Mouse (Mus musculus) hindbrain, embryonic 14.5 days (tissue): Measurements from ENCODE around the gene Kmt2e. TPM values are rescaled to one million over a fixed set of nuclear protein-coding genes. Genes with fewer than 3 reads are reported as not detected.

ENCODE experiments used
- ATAC-seq: fragments of 200-750 bp; cut with Nextera tagmentation; 2 replicates; pipeline ENCODE4 v1.8.0; 2017; ENCODE audit warnings: moderate number of reproducible peaks, mild to moderate bottlenecking, moderate TSS enrichment, moderate library complexity; ENCODE audit not compliant: low FRiP score
- DNase-seq: peaks from one replicate; pipeline ENCODE4 v3.0.0-alpha.2; 2015; ENCODE audit warnings: low spot score
- H3K27ac ChIP-seq: fragments of 300-500 bp; sonication (generic); 2 replicates; pipeline ENCODE4 v1.5.1; 2014; ENCODE audit warnings: mild to moderate bottlenecking, moderate library complexity
- H3K27me3 ChIP-seq: fragments of 300-500 bp; sonication (generic); 2 replicates; pipeline ENCODE4 v1.6.1; 2014; ENCODE audit warnings: mild to moderate bottlenecking, low read length, mixed read lengths; ENCODE audit not compliant: control insufficient read depth, insufficient read depth
- H3K36me3 ChIP-seq: fragments of 300-500 bp; sonication (generic); replicated peaks from 2 replicates; pipeline ENCODE4 v1.6.1; 2014; ENCODE audit not compliant: control insufficient read depth, insufficient read depth
- H3K4me1 ChIP-seq: fragments of 300-500 bp; sonication (generic); replicated peaks from 2 replicates; pipeline ENCODE4 v1.6.1; 2014; ENCODE audit warnings: antibody characterized with exemption, low read length, mixed read lengths; ENCODE audit not compliant: control insufficient read depth, insufficient read depth
- H3K4me2 ChIP-seq: fragments of 300-500 bp; sonication (generic); replicated peaks from 2 replicates; pipeline ENCODE4 v1.6.1; 2014; ENCODE audit warnings: mild to moderate bottlenecking, moderate library complexity
- H3K4me3 ChIP-seq: fragments of 300-500 bp; sonication (generic); replicated peaks from 2 replicates; pipeline ENCODE4 v1.5.1; 2014; ENCODE audit warnings: mild to moderate bottlenecking, low read length
- H3K9ac ChIP-seq: fragments of 300-500 bp; sonication (generic); 2 replicates; pipeline ENCODE4 v1.6.1; 2014
- H3K9me3 ChIP-seq: fragments of 300-500 bp; sonication (generic); 2 replicates; pipeline ENCODE4 v1.6.1; 2016; ENCODE audit warnings: low read length; ENCODE audit not compliant: control insufficient read depth
- WGBS: fragments of 180-500 bp; shearing (Covaris S2); extraction: QIAGEN DNeasy Blood & Tissue Kit; methylation state at CpG from one replicate; pipeline ENCODE4 v1.1.7; 2014; 5-methylcytosine and 5-hydroxymethylcytosine counted together
- polyA plus RNA-seq: library from polyadenylated mRNA; unstranded; fragments of >200 nt; fragmentation: Nextera tagmentation; extraction: Ambion mirVana; gene quantifications from 2 replicates; pipeline ENCODE4 v1.2.1, GENCODE M21; 2014

Kmt2e gene
- polyA plus RNA-seq, 1 experiment from 2014 or later: 128 TPM

DNA sequence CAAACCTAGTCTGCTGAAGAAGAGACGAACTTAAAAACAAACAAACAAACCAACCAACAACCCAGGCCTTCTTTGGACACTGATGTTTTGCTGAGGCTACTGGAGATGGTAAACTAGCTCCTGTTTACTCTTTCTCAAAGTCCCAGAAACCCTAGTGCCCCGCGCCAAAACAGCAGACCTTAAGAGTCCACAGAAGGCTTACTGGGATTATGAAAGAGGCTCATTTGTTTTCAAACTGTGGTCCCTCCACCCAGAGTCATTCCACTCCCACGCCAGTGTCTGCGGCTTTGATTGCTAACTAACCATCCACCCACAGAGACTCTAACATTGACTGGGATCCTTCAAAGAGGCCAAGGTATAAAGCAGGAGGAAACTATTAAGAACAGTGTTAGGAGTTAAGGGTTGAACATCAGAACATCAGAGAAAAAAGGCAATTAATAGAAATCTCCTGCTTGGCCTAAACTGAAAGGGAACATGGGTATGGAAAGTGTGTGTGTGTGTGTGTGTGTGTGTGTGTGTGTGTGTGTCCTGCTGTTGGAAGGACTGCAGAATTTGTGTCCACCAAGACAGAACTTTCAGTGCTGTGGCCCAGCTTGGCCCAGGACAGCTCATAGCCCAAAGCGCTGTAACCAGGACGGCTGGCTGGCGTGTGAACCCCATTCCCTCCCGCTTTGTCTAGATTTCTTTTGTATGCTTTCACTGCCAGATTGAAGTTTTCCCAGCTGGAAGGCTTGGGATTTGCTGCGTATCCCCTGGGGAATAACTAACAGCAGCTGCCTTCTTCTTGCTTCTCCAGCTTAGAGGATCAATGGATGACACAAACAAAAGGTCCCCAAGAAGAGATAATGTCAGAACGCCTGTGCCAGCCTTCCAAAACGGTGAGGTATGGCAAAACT, 20.4 kb upstream of the Kmt2e start:
- WGBS: 20% methylated on average over 12 of the region's 12 CpGs

DNA sequence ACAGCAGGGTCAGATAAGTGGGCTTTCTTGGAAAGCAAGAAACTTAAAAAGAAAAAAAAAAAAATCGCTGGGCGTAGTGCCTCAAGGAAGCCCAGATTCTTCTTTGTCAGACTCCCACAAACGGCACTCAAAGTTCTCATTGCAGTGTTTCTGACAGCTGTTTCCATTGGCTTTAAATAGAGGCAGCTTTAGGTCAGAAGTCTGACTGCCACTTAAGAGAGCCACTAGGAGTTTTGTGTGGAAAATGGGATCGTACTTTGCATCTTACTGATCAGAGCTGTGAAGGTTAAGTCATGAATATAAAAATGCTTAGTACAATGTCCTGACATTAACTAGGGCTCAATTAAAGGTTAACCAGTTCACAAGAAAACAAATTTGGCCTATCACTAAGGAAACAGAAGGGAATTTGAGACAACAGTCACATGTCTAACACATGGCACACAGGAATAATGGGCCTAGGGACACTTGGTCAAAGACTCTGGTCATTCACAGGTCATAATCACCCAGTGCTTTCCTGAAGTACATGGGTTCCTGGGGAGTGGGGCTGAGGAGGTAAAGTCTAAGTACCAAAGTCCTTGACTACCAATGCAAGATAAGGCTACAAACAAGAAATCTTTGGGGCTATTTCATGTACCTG, 19.6 kb upstream of the Kmt2e start:
- H3K9ac ChIP-seq: no peak overlapping the region
- ATAC-seq (no peak), DNase-seq (no peak)
- H3K4me1 ChIP-seq: peaks cover 61% of the 10 kb centered on the region
- H3K27ac ChIP-seq: peak overlapping the region; percentile 71
- peak overlapping the region; percentile 16; the same call in 1 of the 2 replicates for H3K4me2 ChIP-seq
- no peak overlapping the region for H3K4me3 ChIP-seq
- no peaks in the 10 kb centered on the region for H3K9me3 ChIP-seq
- 12% methylated on average over 4 of the region's 4 CpGs for WGBS
- H3K36me3 ChIP-seq: peaks cover 17% of the 10 kb centered on the region
- no peaks in the 10 kb centered on the region for H3K27me3 ChIP-seq

More for the DNA sequence above, 20.4 kb upstream of the Kmt2e start:
- Histone ChIP-seq H3K4me2 (peak overlapping the region; percentile 16; the same call in 1 of the 2 replicates), H3K27me3 (no peaks in the 10 kb centered on the region), H3K9me3 (no peaks in the 10 kb centered on the region), H3K9ac (no peak overlapping the region), H3K27ac (peak overlapping the region; percentile 71), H3K4me1 (peaks cover 54% of the 10 kb centered on the region), H3K36me3 (peaks cover 19% of the 10 kb centered on the region), H3K4me3 (no peak overlapping the region)
- DNase-seq: no peak
- peak; percentile 32; the same call in 1 of the 2 replicates for ATAC-seq

DNA sequence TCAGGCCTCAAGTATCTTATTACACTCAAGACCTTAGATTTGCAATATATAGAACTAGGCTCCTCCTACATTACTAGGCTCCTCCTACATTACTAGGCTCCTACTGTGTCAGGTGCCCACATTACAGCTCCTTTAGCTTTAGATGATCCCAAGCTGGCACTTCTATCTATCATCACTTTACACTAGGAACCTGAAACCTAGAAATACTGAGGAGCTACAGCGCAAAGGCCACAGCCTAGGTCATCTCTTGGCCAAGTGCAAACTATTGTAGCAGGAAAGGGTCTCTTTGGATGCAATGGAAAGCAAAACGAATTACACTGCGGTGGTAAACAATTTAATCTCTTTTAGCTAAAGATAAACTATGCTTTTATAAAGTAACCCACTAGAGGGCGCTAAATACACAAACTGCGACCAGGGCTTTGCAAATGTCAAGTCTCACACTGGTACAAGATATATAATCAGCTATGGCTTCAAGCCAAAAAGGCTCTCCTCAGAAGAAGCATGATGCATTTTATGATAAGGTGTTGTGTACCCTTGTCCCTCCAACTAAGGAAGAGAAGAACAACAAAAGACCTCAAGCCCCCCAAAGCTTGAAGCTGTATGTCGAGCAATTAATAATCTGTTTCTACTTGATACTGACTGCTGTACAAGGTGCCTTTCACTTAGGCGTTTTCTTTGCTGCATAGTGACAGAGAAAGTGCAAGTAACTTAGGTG, 18.5 kb upstream of the Kmt2e start:
- WGBS: 27% methylated on average over 7 of the region's 7 CpGs
- H3K9ac ChIP-seq: 0 out of 2 replicates have a peak overlapping the region, but pooled peaks have one; percentile 16
- H3K36me3 ChIP-seq: peaks cover 14% of the 10 kb centered on the region
- H3K4me2 ChIP-seq: peak overlapping the region; percentile 26
- DNase-seq (peak; percentile 87), ATAC-seq (0 out of 2 replicates have a peak, but pooled peaks have one; percentile 8)
- H3K9me3 ChIP-seq: no peaks in the 10 kb centered on the region
- H3K27ac ChIP-seq: peak overlapping the region; percentile 49; the same call in 1 of the 2 replicates
- no peaks in the 10 kb centered on the region for H3K27me3 ChIP-seq
- no peak overlapping the region for H3K4me3 ChIP-seq
- H3K4me1 ChIP-seq: peaks cover 71% of the 10 kb centered on the region

DNA sequence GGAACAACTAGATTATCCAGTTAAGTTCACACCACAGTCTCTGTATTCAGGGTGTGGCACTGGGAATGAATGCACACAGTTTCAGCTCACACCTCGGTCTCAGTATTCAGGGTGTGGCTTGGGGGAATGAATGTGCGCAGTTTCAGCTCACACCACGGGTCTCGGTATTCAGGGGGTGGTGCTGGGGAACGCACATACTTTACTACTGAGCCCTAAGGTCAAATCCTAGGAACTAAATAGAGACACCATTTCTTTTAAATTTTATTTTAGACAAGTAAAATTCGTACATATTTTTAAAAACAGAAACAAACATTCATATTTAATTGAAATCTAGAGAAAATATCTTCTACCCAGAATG, 18.0 kb upstream of the Kmt2e start:
- H3K36me3 ChIP-seq: peaks cover 13% of the 10 kb centered on the region
- H3K4me1 ChIP-seq: peaks cover 71% of the 10 kb centered on the region
- DNase-seq: no peak
- no peak overlapping the region for H3K4me3 ChIP-seq
- no peaks in the 10 kb centered on the region for H3K27me3 ChIP-seq
- no peak for ATAC-seq
- 36% methylated on average over 6 of the region's 6 CpGs for WGBS
- H3K9me3 ChIP-seq: no peaks in the 10 kb centered on the region
- peak overlapping the region; percentile 26 for H3K4me2 ChIP-seq
- H3K9ac ChIP-seq: 0 out of 2 replicates have a peak overlapping the region, but pooled peaks have one; percentile 16
- peak overlapping the region; percentile 49; the same call in 1 of the 2 replicates for H3K27ac ChIP-seq

DNA sequence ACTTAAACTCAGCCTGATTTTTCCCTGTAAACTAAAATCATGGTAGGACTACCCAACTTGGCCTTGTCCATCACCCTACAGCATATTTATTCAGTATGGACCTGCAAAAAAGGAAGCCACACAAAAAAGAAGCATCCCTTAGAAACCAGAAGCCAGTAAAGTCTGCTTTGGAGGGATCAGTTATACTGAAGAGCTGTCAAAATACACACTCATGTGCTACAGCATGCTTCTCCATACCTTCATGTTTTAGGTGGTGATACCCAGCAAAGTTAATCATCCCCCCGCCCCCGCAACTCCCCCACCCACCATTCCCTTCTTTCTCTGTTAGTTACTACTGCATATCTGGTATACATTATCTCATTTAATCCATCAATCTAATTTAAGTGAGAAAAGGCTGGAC, 16.5 kb upstream of the Kmt2e start:
- peak overlapping the region; percentile 73 for H3K9ac ChIP-seq
- DNase-seq: no peak
- H3K4me1 ChIP-seq: peaks cover 66% of the 10 kb centered on the region
- peaks cover 3% of the 10 kb centered on the region; the same call in 1 of the 2 replicates for H3K36me3 ChIP-seq
- ATAC-seq: no peak
- WGBS: 62% methylated on average over 2 of the region's 2 CpGs
- no peaks in the 10 kb centered on the region for H3K27me3 ChIP-seq
- peak overlapping the region; percentile 59 for H3K4me2 ChIP-seq
- H3K27ac ChIP-seq: peak overlapping the region; percentile 95
- H3K4me3 ChIP-seq: peak overlapping the region; percentile 47
- H3K9me3 ChIP-seq: no peaks in the 10 kb centered on the region

DNA sequence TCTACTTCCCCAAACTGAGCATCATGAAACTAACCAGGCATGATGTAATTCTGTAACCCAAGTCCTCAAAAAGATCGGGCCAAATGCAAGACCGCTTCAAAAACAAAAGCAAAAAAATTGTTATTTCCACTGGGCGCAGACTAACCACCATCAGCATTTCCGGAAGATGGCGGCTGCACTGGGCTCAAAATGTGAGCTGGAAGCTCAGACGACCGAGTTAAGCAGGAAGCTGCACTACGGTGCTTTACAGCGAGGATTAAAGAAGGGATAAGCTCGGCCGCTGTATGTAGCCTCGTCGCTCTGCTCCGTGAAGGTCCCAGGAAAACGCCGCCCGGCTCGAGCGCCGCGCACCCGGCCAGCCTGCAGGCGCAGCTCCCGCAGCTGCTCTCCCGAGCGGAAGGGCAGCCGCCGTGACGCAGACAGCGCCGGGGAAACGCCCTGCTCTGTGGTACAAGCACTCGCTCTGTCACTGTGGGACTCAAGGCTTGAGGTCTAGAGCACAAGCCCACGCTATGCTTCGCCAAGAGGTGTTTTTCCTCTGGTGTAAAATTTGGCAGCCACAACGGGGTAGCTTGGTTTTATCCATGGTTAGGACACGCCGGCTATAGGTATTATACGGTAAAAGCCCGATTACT, 16.0 kb upstream of the Kmt2e start:
- under 1% methylated on average over 40 of the region's 40 CpGs for WGBS
- Histone ChIP-seq H3K27me3 (no peaks in the 10 kb centered on the region), H3K4me1 (peaks cover 61% of the 10 kb centered on the region), H3K4me3 (peak overlapping the region; percentile 47), H3K36me3 (peaks cover 8% of the 10 kb centered on the region; the same call in 1 of the 2 replicates), H3K9ac (peak overlapping the region; percentile 73), H3K9me3 (no peaks in the 10 kb centered on the region), H3K27ac (peak overlapping the region; percentile 95), H3K4me2 (peak overlapping the region; percentile 59)
- DNase-seq: peak; percentile 77
- ATAC-seq: peak; percentile 88

DNA sequence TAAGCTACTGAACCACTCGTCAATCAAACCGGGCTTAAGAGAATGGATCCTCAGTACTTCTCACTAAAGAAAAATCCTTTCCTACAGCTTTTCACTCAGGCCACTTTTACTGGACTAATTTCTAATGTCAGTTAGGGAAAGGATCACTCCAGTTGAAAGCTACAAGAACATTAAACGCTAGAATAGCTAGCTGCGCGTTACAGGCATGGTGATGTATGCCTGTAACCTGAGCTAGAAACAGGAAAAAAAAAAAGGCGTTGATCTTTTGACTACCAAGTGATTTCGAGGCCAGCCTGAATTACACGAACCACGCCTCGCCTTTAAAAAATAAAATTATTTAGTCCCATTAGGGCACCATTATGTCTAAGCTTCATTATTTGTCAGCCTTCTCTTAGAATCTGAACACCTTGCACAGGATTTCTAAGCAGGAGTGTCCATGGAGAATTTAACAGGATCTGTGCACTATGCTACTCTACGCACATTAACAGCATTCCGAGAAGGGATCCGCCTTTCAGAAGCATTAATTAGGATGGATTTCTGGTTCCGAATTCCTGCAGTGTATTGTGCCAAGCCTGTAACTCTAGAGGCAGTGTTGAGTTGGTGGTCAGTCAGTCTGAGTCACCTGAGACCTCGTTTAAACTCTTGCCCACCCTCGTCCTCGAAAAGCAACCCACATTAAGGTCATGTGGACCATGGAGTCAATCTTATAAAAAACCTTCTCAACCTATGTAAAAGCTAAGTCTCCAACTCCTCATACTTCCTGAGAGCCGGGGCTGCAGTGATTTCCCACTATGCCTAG, 15.2 kb upstream of the Kmt2e start:
- peak; percentile 59 for DNase-seq
- H3K4me1 ChIP-seq: peaks cover 53% of the 10 kb centered on the region
- H3K36me3 ChIP-seq: peaks cover 15% of the 10 kb centered on the region
- H3K27ac ChIP-seq: peak overlapping the region; percentile 95
- H3K4me3 ChIP-seq: peak overlapping the region; percentile 47
- no peaks in the 10 kb centered on the region for H3K9me3 ChIP-seq
- ATAC-seq: no peak
- H3K27me3 ChIP-seq: no peaks in the 10 kb centered on the region
- H3K4me2 ChIP-seq: peak overlapping the region; percentile 59
- peak overlapping the region; percentile 73 for H3K9ac ChIP-seq
- 4% methylated on average over 18 of the region's 18 CpGs for WGBS

DNA sequence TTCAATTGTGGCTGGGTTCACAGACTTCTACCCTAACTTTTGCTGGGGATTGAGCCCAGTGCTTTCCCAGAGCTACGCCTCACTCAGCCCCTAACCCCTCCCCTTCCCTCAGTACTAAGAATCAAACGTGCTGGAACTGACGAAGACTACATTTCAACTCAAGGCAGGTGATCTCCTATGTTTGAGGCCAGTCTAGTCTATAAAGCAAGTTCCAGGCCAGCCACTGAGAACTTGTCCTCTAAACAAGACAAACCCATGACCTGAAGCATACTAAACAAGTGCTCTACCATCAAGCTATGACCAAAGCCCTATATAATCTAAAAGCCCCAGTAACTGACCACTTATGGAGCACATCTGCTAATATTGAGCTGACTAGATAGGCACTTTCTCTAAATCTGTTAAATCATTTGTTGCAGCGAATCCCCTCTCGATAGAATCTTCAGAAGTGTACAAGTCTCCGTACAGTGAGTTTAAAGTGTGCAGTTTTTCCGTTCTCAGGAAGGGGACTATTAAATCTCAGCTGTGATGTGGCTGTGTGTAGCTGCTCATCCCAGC, 14.5 kb upstream of the Kmt2e start:
- Histone ChIP-seq H3K4me2 (peak overlapping the region; percentile 59), H3K36me3 (peaks cover 22% of the 10 kb centered on the region), H3K9me3 (no peaks in the 10 kb centered on the region), H3K9ac (peak overlapping the region; percentile 73), H3K27me3 (no peaks in the 10 kb centered on the region), H3K4me1 (peaks cover 46% of the 10 kb centered on the region), H3K27ac (peak overlapping the region; percentile 95), H3K4me3 (no peak overlapping the region)
- DNase-seq (no peak), ATAC-seq (no peak)
- 37% methylated on average over 7 of the region's 7 CpGs for WGBS
